Mouse (Mus musculus) ovary, postnatal 36 days (tissue): Measurements from ENCODE around the gene Olfr1301.

Experiments used
- DNase-seq: peaks from one replicate; pipeline ENCODE4 v3.0.0; 2022; ENCODE audit warnings: low spot score, mixed read lengths

Olfr1301 gene

GRCm38 (mm10) chr2:111750706-111751105, at the start of gene Olfr1301:
Gene Olfr1301 (plus strand): TSS chr2:111751006.
- no peak for DNase-seq

DNA sequence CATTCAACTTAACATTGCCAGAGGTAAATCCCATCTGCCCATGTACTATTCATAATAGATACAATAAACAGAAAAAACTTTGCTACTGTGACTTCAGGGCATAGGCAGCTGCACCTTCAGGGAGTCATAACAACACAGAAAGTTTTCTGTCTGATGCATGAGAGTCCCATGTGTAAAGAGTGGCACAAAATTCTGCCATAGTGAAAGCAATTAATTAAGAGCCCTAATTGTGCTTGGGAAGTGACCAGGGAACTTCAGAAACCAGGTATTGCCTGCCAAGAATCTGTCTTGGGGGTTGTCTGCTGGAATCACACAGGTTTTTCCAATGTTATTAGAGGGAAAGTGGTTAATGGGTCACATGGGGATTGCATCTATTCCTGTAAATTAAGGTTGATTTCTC, 24.1 kb upstream of the Olfr1301 start:
- no peak for DNase-seq

GRCm38 (mm10) chr2:111777129-111777528, 26.3 kb downstream of the Olfr1301 start, which contains the start of gene Olfr1302:
Gene Olfr1302 (plus strand): TSS chr2:111777429.
- DNase-seq, result no peak
